16 mouse cellular contexts compared by ENCODE assay signal in the genomic region with DNA sequence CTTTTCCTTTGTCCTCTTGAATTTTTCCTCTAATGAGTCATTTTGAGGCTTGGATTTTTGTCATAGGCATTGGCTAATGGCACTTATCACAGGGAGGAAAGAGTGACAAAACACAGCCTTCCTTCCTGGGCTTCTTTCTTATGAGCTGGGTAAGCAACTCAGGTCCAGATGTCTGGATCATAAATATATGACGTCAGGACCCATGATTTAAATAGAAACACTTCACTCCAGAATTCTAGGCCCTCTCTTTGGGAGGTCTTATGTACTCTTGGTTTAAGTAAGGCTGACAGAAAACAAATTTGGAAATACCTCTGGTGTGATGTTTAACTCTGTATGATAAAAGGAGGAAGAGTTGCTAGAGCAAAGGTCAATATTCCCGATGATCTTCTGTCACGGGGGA.
"Had no signal": no experiment of that assay in that cellular context is flagged by ENCODE, and none has a peak within 500 bp of the region (broad histone marks: within the 10 kb centered on the region; RNA-seq: fewer than 3 reads in every experiment).

No protein-coding gene starts in this region.

- H3K27me3 ChIP-seq: lung, embryonic 15.5 days; megakaryocyte, embryonic 14.5 days; midbrain, embryonic 13.5 days; midbrain, embryonic 15.5 days; neural tube, embryonic 12.5 days had no signal

- H3K27ac ChIP-seq: lung, embryonic 15.5 days; macrophage; midbrain, embryonic 13.5 days; midbrain, embryonic 15.5 days; neural tube, embryonic 12.5 days had no signal

- H3K4me1 ChIP-seq: lung, embryonic 15.5 days; megakaryocyte, embryonic 14.5 days; midbrain, embryonic 13.5 days; midbrain, embryonic 15.5 days; neural tube, embryonic 12.5 days had no signal

- DNase-seq: liver, postnatal 0 days; lung, adult 2 months; lung, postnatal 14 days; lung, postnatal 36 days; right cerebral cortex, postnatal 14 days; thymus, adult 2 months; thymus, postnatal 14 days; thymus, postnatal 36 days had no signal

- H3K9me3 ChIP-seq: lung, embryonic 15.5 days; megakaryocyte, embryonic 14.5 days; midbrain, embryonic 13.5 days; midbrain, embryonic 15.5 days; neural tube, embryonic 12.5 days had no signal

- ATAC-seq: liver, postnatal 0 days; lung, postnatal 0 days; midbrain, embryonic 13.5 days; midbrain, embryonic 15.5 days had no signal

- H3K4me2 ChIP-seq: lung, embryonic 15.5 days; midbrain, embryonic 11.5 days; midbrain, embryonic 13.5 days; midbrain, embryonic 15.5 days; neural tube, embryonic 12.5 days had no signal

- H3K9ac ChIP-seq: liver, postnatal 0 days; lung, embryonic 15.5 days; midbrain, embryonic 13.5 days; midbrain, embryonic 15.5 days; neural tube, embryonic 12.5 days had no signal

- H3K4me3 ChIP-seq: lung, embryonic 15.5 days; megakaryocyte, embryonic 14.5 days; midbrain, embryonic 13.5 days; midbrain, embryonic 15.5 days; neural tube, embryonic 12.5 days had no signal

- H3K36me3 ChIP-seq: lung, embryonic 15.5 days; midbrain, embryonic 13.5 days; midbrain, embryonic 15.5 days; neural tube, embryonic 12.5 days had no signal
